Mouse (Mus musculus): ENCODE results near the gene Sec23a. TPM values are rescaled to one million over a fixed set of nuclear protein-coding genes. Genes with fewer than 3 reads are reported as not detected.
A peak's percentile ranks its signal among the peaks of the same experiment; 100 is the strongest.

The Sec23a gene
- polyA plus RNA-seq, 2 experiments = 67.1 to 97.1 TPM

DNA sequence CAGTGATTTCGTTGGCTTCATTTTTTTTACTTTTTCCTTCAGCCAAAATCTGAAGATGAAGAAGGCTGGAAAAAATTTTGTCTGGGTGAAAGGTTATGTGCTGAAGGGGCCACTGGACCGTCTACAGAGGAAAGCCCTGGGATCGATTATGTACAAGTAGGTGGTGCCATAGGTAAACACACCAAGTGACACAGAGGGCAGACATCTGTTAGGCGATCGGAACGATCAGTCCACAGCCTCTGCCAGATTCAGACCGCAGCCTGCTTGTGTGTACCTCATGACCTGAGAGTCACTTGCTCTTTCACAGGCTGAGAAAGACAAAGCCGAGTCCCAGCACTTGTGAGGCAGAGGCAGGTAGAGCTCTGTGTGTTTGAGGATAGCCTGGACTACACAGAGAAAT is 6.2 kb upstream of the Sec23a start:
- Histone ChIP-seq H3K27me3 (ENCODE audit: control insufficient read depth, insufficient read depth, low read length) (no peaks in the 10 kb centered on the region), H3K4me1 (ENCODE audit: control insufficient read depth, insufficient read depth, low read length) (no peaks in the 10 kb centered on the region), H3K9me3 (ENCODE audit: control insufficient read depth, low read length) (no peaks in the 10 kb centered on the region), H3K9ac (ENCODE audit: low read depth, low read length, severe bottlenecking) (no peak overlapping the region), H3K36me3 (ENCODE audit: control insufficient read depth, insufficient read depth, low read length) (peaks cover 50% of the 10 kb centered on the region), H3K4me2 (replicated peaks; ENCODE audit: low read depth, low read length, severe bottlenecking) (no peak overlapping the region), H3K4me3 (replicated peaks; ENCODE audit: low read length) (no peak overlapping the region), H3K27ac (replicated peaks; ENCODE audit: low read depth, low read length) (no peak overlapping the region)
- DNase-seq (ENCODE audit: low spot score) (no peak), ATAC-seq (ENCODE audit: low FRiP score, low read depth) (no peak)
- 80% methylated on average over 8 of the region's 8 CpGs for WGBS
- TF ChIP-seq POLR2A (IDR thresholded peaks at IDR 0.05; ENCODE audit: borderline replicate concordance, extremely low read depth, insufficient read depth, insufficient read length) = no peak

DNA sequence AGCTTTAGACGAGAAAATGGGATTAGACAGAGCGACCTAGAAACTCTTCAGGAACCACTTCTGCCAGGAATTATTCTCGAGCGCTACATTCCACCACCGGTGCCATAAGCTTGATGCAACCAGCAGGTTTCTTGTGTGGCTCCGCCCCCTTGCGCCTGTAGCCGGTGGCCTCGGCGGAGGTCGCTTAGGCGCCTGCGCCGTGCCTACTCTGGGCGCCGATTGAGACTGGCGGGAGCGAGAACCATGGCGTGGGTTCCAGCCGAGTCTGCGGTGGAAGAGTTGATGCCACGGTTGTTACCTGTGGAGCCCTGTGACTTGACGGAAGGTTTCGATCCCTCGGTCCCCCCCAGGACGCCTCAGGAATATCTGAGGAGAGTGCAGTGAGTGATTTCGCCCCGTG is 1.4 kb upstream of the Sec23a start, which contains the start of gene Gemin2:
Gemin2 (plus strand) TSS at position 160 of the 400 bp plus-strand sequence.
- H3K4me3 ChIP-seq (replicated peaks; ENCODE audit: low read length) = peak within 1 kb of the TSS; percentile 87
- peaks cover 21% of the 10 kb centered on the region for H3K4me1 ChIP-seq (ENCODE audit: control insufficient read depth, insufficient read depth, low read length)
- under 1% methylated on average over 28 of the region's 28 CpGs for WGBS
- H3K36me3 ChIP-seq (ENCODE audit: control insufficient read depth, insufficient read depth, low read length) = peaks cover 11% of the 10 kb centered on the region
- peak within 1 kb of the TSS; percentile 39 for H3K27ac ChIP-seq (replicated peaks; ENCODE audit: low read depth, low read length)
- ATAC-seq (ENCODE audit: low FRiP score, low read depth) = peak; percentile 72
- peak; percentile 95 for DNase-seq (ENCODE audit: low spot score)
- H3K9ac ChIP-seq (ENCODE audit: low read depth, low read length, severe bottlenecking) = peak within 1 kb of the TSS; percentile 91
- peak within 1 kb of the TSS; percentile 69 for H3K4me2 ChIP-seq (replicated peaks; ENCODE audit: low read depth, low read length, severe bottlenecking)
- H3K27me3 ChIP-seq (ENCODE audit: control insufficient read depth, insufficient read depth, low read length) = no peaks in the 10 kb centered on the region
- H3K9me3 ChIP-seq (ENCODE audit: control insufficient read depth, low read length) = no peaks in the 10 kb centered on the region
- peak; percentile 95; the same call in 1 of the 2 replicates for TF ChIP-seq POLR2A (IDR thresholded peaks at IDR 0.05; ENCODE audit: borderline replicate concordance, extremely low read depth, insufficient read depth, insufficient read length)

DNA sequence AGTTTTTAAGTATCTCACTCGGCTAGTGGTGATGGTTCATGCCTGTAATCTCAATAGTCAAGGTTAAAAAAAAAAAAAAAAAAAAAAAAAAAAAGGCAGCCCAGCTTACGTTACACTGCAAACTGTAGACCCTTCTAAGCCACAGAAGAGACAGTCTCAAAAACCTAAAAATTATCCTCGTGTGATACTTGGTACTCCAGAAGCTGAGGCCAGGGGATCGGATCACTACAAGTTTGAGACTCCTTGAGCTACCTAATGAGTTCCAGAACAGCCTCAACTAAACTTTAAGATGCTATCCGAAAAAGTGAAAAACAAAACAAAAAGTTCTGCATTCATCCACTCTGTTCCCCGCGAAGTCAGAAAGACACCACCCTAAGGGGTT is 884 bp upstream of the Sec23a start:
- no peak for ATAC-seq (ENCODE audit: low FRiP score, low read depth)
- Histone ChIP-seq H3K27ac (replicated peaks; ENCODE audit: low read depth, low read length) (peak overlapping the region; percentile 39), H3K9me3 (ENCODE audit: control insufficient read depth, low read length) (no peaks in the 10 kb centered on the region), H3K36me3 (ENCODE audit: control insufficient read depth, insufficient read depth, low read length) (peaks cover 5% of the 10 kb centered on the region), H3K9ac (ENCODE audit: low read depth, low read length, severe bottlenecking) (peak overlapping the region; percentile 91), H3K4me2 (replicated peaks; ENCODE audit: low read depth, low read length, severe bottlenecking) (peak overlapping the region; percentile 69), H3K4me3 (replicated peaks; ENCODE audit: low read length) (peak overlapping the region; percentile 87), H3K4me1 (ENCODE audit: control insufficient read depth, insufficient read depth, low read length) (peaks cover 21% of the 10 kb centered on the region), H3K27me3 (ENCODE audit: control insufficient read depth, insufficient read depth, low read length) (no peaks in the 10 kb centered on the region)
- TF ChIP-seq POLR2A (IDR thresholded peaks at IDR 0.05; ENCODE audit: borderline replicate concordance, extremely low read depth, insufficient read depth, insufficient read length) = no peak
- WGBS = 0% methylated on average over 7 of the region's 7 CpGs
- no peak for DNase-seq (ENCODE audit: low spot score)

DNA sequence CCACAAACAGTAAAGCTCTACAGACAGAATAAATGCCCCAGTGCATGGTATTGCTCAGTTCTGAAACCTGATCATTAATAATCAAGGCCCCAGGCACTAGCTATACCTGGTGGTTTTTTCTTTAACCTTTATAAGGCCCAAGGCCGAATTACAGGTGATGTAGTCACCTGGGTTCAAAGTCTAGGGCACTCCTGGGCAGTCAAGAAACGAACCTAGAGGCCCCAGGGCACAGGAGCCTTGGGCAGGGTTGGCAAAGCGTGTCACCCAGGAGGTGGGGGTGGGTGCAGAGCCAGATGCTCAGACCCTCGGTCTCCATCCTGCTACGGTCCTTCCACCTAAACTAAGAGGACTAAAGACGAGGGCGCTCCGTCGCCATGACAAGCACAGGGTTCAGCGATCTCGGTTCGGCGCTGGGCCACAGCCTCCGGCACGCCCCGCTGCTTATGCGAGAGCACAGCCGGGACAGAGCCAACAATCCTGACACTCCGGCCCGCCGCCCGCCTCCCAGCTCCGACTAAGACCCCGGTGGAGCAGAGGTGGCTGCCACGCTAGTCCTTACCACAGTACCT is 458 bp downstream of the Sec23a start:
- WGBS = under 1% methylated on average over 25 of the region's 25 CpGs
- peak; percentile 64 for ATAC-seq (ENCODE audit: low FRiP score, low read depth)
- Histone ChIP-seq H3K4me3 (replicated peaks; ENCODE audit: low read length) (peak overlapping the region; percentile 87), H3K9me3 (ENCODE audit: control insufficient read depth, low read length) (no peaks in the 10 kb centered on the region), H3K27ac (replicated peaks; ENCODE audit: low read depth, low read length) (peak overlapping the region; percentile 93), H3K4me1 (ENCODE audit: control insufficient read depth, insufficient read depth, low read length) (peaks cover 21% of the 10 kb centered on the region), H3K9ac (ENCODE audit: low read depth, low read length, severe bottlenecking) (peak overlapping the region; percentile 91), H3K4me2 (replicated peaks; ENCODE audit: low read depth, low read length, severe bottlenecking) (peak overlapping the region; percentile 69), H3K36me3 (ENCODE audit: control insufficient read depth, insufficient read depth, low read length) (peaks cover 9% of the 10 kb centered on the region), H3K27me3 (ENCODE audit: control insufficient read depth, insufficient read depth, low read length) (no peaks in the 10 kb centered on the region)
- DNase-seq (ENCODE audit: low spot score) = no peak
- TF ChIP-seq POLR2A (IDR thresholded peaks at IDR 0.05; ENCODE audit: borderline replicate concordance, extremely low read depth, insufficient read depth, insufficient read length) = no peak

DNA sequence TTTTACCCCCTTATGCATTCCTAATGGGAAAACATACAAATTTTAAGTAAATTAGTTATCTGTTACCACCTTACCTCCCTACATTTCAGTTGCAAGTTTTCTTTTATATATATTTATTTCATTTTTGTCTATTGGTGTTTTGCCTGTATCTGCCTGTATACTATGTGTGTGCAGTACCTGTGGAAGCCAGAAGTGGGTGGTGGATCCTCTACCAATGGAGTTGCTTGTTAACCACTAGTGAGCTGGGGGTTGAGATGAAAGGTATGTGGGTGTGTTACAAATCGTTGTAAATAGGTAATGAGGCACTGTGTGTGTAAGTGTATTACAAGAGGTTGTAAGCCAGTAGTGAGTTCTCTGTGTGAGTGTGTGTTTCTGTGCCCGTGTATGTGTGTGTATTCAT is 1.3 kb downstream of the Sec23a start:
- 56% methylated on average over 2 of the region's 2 CpGs for WGBS
- ATAC-seq (ENCODE audit: low FRiP score, low read depth) = no peak
- Histone ChIP-seq H3K27ac (replicated peaks; ENCODE audit: low read depth, low read length) (no peak overlapping the region), H3K9ac (ENCODE audit: low read depth, low read length, severe bottlenecking) (peak overlapping the region; percentile 91; the same call in 1 of the 2 replicates), H3K4me3 (replicated peaks; ENCODE audit: low read length) (peak overlapping the region; percentile 87), H3K9me3 (ENCODE audit: control insufficient read depth, low read length) (no peaks in the 10 kb centered on the region), H3K4me1 (ENCODE audit: control insufficient read depth, insufficient read depth, low read length) (peaks cover 21% of the 10 kb centered on the region), H3K36me3 (ENCODE audit: control insufficient read depth, insufficient read depth, low read length) (peaks cover 18% of the 10 kb centered on the region), H3K27me3 (ENCODE audit: control insufficient read depth, insufficient read depth, low read length) (no peaks in the 10 kb centered on the region), H3K4me2 (replicated peaks; ENCODE audit: low read depth, low read length, severe bottlenecking) (peak overlapping the region; percentile 69)
- peak; percentile 45 for DNase-seq (ENCODE audit: low spot score)
- no peak for TF ChIP-seq POLR2A (IDR thresholded peaks at IDR 0.05; ENCODE audit: borderline replicate concordance, extremely low read depth, insufficient read depth, insufficient read length)

Measured in limb, embryonic 14.5 days (tissue).